Mouse (Mus musculus) ES-E14 (cell line): ENCODE results near the gene Sdf2. TPM values are rescaled to one million over a fixed set of nuclear protein-coding genes. Genes with fewer than 3 reads are reported as not detected.

Source experiments
- DNase-seq: peaks from one replicate; pipeline ENCODE4 v3.0.0-alpha.2; 2013; ENCODE audit warnings: low read depth, low spot score
- H3K27ac ChIP-seq: 2 replicates; pipeline ENCODE4 v1.5.1; 2012; ENCODE audit warnings: low read depth, mild to moderate bottlenecking, low read length, moderate library complexity, mixed read lengths; ENCODE audit not compliant: poor library complexity, insufficient read depth, severe bottlenecking
- H3K36me3 ChIP-seq: 2 replicates; pipeline ENCODE4 v1.6.1; 2012; ENCODE audit warnings: mild to moderate bottlenecking, low read length, moderate library complexity, mixed read lengths; ENCODE audit not compliant: control insufficient read depth, poor library complexity, insufficient read depth, severe bottlenecking
- H3K4me1 ChIP-seq, 2 experiments: fragments of 150-350 bp in 1 of 2; sonication (generic) in 1 of 2; 2 replicates each; pipeline ENCODE4 v1.6.1; 2012; ENCODE audit warnings: low read length in 2 of 2, mild to moderate bottlenecking in 1 of 2, mixed read lengths in 1 of 2; ENCODE audit not compliant: control insufficient read depth in 2 of 2, insufficient read depth in 2 of 2, poor library complexity in 1 of 2
- H3K4me3 ChIP-seq, 2 experiments: fragments of 150-350 bp in 1 of 2; sonication (generic) in 1 of 2; 2 replicates each; pipeline ENCODE4 v1.5.1; 2012; ENCODE audit warnings: low read length in 2 of 2, low read depth in 1 of 2, mild to moderate bottlenecking in 1 of 2, mixed read lengths in 1 of 2; ENCODE audit not compliant: insufficient read depth in 1 of 2, poor library complexity in 1 of 2, severe bottlenecking in 1 of 2
- H3K9ac ChIP-seq: 2 replicates; pipeline ENCODE4 v1.6.1; 2012; ENCODE audit warnings: low read depth, mild to moderate bottlenecking, low read length, mixed read lengths; ENCODE audit not compliant: poor library complexity, insufficient read depth, severe bottlenecking
- H3K9me3 ChIP-seq: fragments of 150-350 bp; sonication (generic); 2 replicates; pipeline ENCODE4 v1.6.1; 2012; ENCODE audit warnings: low read depth, mild to moderate bottlenecking, low read length; ENCODE audit not compliant: control insufficient read depth, insufficient read depth
- CHD2 ChIP-seq: IDR thresholded peaks from 2 replicates; pipeline ENCODE4 v1.6.1; 2014; ENCODE audit warnings: mild to moderate bottlenecking, low read depth, low read length, inconsistent platforms
- HCFC1 ChIP-seq: IDR thresholded peaks from 2 replicates; pipeline ENCODE4 v1.6.1; 2012; ENCODE audit warnings: low read length, inconsistent platforms, borderline replicate concordance; ENCODE audit not compliant: insufficient read depth
- MAFK ChIP-seq: IDR thresholded peaks from 2 replicates; pipeline ENCODE4 v1.6.1; 2014; ENCODE audit warnings: mild to moderate bottlenecking, low read depth, low read length, inconsistent platforms; ENCODE audit not compliant: insufficient read depth
- ZC3H11A ChIP-seq: IDR thresholded peaks from 2 replicates; pipeline ENCODE4 v1.6.1; 2012; ENCODE audit warnings: low read depth, mild to moderate bottlenecking, inconsistent platforms, low read length, borderline replicate concordance
- ZNF384 ChIP-seq: IDR thresholded peaks from 2 replicates; pipeline ENCODE4 v1.6.1; 2012; ENCODE audit warnings: low read depth, low read length, inconsistent platforms
- in situ Hi-C, 2 experiments: fragments of 600-800 bp; cut with MboI; formaldehyde crosslinking; loops; one replicate each; pipeline ENCODE4 v1.15.1; 2025; ENCODE audit warnings: low sequenced_read_pairs in 2 of 2, inconsistent platforms in 1 of 2; ENCODE audit not compliant: unreplicated experiment in 2 of 2
- total RNA-seq: library from RNA; depleted of rRNA; stranded (reverse); fragments of 300-350 nt; gene quantifications from 2 replicates; pipeline ENCODE4 v1.2.3, GENCODE M21; 2012

Sdf2 gene
- total RNA-seq, 1 experiment, result 81.3 TPM

DNA sequence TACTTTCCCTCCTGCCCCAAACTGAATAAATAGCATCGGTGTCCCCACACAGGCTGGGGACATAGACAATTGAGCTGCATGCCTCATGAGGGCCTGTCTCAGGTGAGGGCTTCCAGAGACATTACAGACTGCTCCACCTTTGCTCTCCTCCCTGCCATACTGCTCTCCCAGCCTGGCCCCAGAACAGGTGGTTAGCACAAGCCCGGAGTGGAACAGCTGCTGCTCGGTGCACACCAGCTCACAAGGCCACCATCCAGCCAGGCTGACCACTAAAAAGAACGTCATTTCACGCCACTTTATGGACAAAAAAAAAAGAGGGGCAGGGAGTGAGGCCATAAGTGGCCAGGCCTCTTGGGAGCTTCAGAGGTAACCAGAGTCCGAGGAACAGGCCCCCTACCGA, 38.4 kb upstream of the Sdf2 start:
- H3K4me1 ChIP-seq, result no peaks in the 10 kb centered on the region; a peak in 1 of 4 replicates
- DNase-seq, result no peak
- no peak overlapping the region for H3K4me3 ChIP-seq
- in situ Hi-C loops, result no loop called here
- peaks cover 73% of the 10 kb centered on the region for H3K36me3 ChIP-seq
- no peak overlapping the region for H3K27ac ChIP-seq
- H3K9me3 ChIP-seq, result no peaks in the 10 kb centered on the region
- no peak overlapping the region for H3K9ac ChIP-seq
- TF ChIP-seq ZNF384 (no peak), HCFC1 (no peak), CHD2 (no peak), ZC3H11A (no peak)

DNA sequence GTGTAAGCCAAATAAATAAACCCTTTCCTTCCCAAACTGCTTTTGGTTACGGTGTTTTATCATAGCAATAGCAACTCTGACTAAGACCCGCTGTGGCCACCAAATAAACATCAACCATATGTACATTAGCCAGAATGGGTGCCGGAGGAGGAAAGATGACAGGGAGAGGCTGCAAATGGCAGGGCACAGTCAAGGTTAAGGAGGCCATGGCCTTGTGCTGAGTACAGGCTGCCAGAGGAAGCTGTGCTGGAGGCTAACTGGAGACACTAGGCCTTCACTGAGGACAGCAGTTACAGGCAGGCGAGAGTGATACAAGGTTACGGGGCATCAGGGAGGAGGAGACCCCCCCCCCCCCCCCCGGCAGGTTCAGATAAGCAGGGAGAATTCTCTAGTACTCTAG, 35.7 kb upstream of the Sdf2 start:
- peaks cover 85% of the 10 kb centered on the region for H3K36me3 ChIP-seq
- H3K27ac ChIP-seq, result no peak overlapping the region
- no peaks in the 10 kb centered on the region for H3K9me3 ChIP-seq
- no peak overlapping the region for H3K4me3 ChIP-seq
- DNase-seq, result no peak
- H3K9ac ChIP-seq, result no peak overlapping the region
- in situ Hi-C loops, result no loop called here
- TF ChIP-seq MAFK (no peak), ZC3H11A (no peak), CHD2 (no peak)
- no peaks in the 10 kb centered on the region; a peak in 1 of 4 replicates for H3K4me1 ChIP-seq

DNA sequence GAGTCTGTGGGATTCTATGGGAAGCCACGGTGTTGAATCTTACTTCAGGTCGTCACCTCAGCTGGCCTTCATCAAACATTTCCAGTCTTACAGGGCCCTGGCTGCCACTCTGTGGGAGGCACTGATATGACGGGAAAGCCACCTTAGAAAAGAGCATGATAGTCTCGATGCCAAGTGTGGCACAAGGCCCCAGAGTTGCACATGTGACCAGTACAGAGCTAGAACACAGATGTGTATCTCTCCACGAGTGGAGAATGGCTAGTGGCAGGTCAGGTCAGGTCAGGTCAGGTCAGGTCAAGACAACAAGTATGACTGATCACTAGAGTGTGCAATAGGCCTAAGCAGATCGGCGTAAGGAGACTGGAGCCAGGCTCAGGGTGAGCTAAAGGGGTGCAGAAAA, 34.9 kb upstream of the Sdf2 start:
- Histone ChIP-seq H3K9ac (no peak overlapping the region), H3K27ac (no peak overlapping the region), H3K4me1 (no peaks in the 10 kb centered on the region; a peak in 1 of 4 replicates), H3K9me3 (no peaks in the 10 kb centered on the region), H3K4me3 (no peak overlapping the region), H3K36me3 (peaks cover 85% of the 10 kb centered on the region)
- in situ Hi-C loops, result no loop called here
- DNase-seq, result no peak
- TF ChIP-seq ZC3H11A, result no peak
- no peak for TF ChIP-seq ZNF384
- no peak for TF ChIP-seq CHD2
- no peak for TF ChIP-seq HCFC1
- no peak for TF ChIP-seq MAFK

DNA sequence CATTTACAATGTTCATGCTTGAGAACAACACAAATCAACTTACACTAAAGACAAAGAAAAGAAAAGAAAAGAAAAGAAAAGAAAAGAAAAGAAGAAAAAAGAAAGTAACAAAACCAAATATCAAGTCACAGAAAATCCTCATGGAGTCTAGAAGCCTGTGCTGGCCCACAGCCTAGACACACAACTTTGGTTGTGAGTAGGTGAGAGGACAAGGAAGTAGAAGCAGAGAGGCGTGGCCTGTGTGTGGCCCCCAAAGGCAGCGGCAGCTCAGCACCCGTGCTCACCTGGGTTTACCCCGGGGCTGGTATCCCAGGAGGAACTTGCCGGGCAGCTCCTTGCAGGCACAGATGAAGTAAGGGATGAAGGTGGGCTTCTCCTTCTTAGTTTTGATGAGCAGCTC, 34.0 kb upstream of the Sdf2 start:
- peaks cover 83% of the 10 kb centered on the region for H3K36me3 ChIP-seq
- DNase-seq, result no peak
- H3K9me3 ChIP-seq, result no peaks in the 10 kb centered on the region
- H3K4me3 ChIP-seq, result no peak overlapping the region
- H3K9ac ChIP-seq, result no peak overlapping the region
- TF ChIP-seq CHD2 (no peak), MAFK (no peak), ZNF384 (no peak)
- H3K4me1 ChIP-seq, result no peaks in the 10 kb centered on the region
- in situ Hi-C loops, result no loop called here
- H3K27ac ChIP-seq, result no peak overlapping the region

DNA sequence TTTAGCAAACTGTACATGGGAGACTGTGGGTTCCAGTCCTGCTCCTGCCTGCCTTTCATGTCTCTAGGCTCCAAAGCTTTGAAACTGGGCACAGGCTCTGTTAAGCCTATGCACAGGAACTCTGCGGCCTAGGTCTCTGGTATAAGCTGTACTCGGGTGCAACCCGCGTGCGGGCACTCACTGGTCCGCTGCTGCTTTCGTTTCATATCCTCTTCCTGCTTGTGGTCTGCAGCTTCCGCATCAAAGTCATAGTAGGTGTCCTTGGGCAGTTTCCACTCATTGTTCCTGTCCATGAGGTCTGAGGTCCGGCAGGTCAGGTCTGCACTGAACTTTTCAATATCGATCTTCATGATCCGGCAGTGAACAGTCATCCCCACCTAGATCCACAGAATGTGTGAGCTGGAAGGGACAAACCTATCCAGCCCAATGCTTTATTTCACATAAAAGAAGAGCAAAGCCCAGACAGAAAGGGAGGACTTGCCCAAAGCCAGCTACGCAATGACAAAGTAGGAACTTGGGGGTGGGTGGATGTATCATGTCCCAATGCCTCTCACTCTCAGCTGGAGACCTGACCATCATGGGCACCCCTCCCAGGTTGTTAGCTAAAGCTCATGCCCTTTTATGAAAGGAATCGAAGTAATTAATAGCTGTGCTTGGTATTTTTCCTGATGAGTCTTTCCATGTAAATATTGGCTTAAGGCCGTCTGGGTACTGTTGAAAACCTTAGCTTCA, 32.3 kb upstream of the Sdf2 start:
- TF ChIP-seq MAFK (no peak), ZNF384 (no peak), CHD2 (no peak), ZC3H11A (no peak), HCFC1 (no peak)
- peaks cover 73% of the 10 kb centered on the region for H3K36me3 ChIP-seq
- H3K27ac ChIP-seq, result no peak overlapping the region
- in situ Hi-C loops, result no loop called here
- H3K9me3 ChIP-seq, result no peaks in the 10 kb centered on the region
- no peak for DNase-seq
- no peak overlapping the region for H3K4me3 ChIP-seq
- H3K4me1 ChIP-seq, result no peaks in the 10 kb centered on the region
- no peak overlapping the region for H3K9ac ChIP-seq
